Mouse (Mus musculus) heart, postnatal 0 days (tissue): ENCODE measurements around the gene Trub2. TPM values are rescaled to one million over a fixed set of nuclear protein-coding genes. Genes with fewer than 3 reads are reported as not detected.

ENCODE experiments used
- ATAC-seq: fragments of 200-750 bp; cut with Nextera tagmentation; 2 replicates; pipeline ENCODE4 v1.8.0; 2017; ENCODE audit warnings: low read depth, moderate number of reproducible peaks, moderate library complexity; ENCODE audit not compliant: insufficient read depth
- DNase-seq: peaks from one replicate; pipeline ENCODE4 v3.0.0-alpha.2; 2016; ENCODE audit warnings: low spot score
- H3K27ac ChIP-seq: fragments of 300-500 bp; sonication (generic); 2 replicates; pipeline ENCODE4 v1.5.1; 2014; ENCODE audit warnings: low read depth, mild to moderate bottlenecking
- H3K27me3 ChIP-seq: fragments of 300-500 bp; sonication (generic); 2 replicates; pipeline ENCODE4 v1.6.1; 2014; ENCODE audit warnings: low read length, mixed read lengths; ENCODE audit not compliant: control insufficient read depth, insufficient read depth
- H3K36me3 ChIP-seq: fragments of 300-500 bp; sonication (generic); replicated peaks from 2 replicates; pipeline ENCODE4 v1.6.1; 2014; ENCODE audit warnings: low read length, mixed read lengths; ENCODE audit not compliant: control insufficient read depth, insufficient read depth
- H3K4me1 ChIP-seq: fragments of 300-500 bp; sonication (generic); 2 replicates; pipeline ENCODE4 v1.6.1; 2014; ENCODE audit warnings: antibody characterized with exemption; ENCODE audit not compliant: control insufficient read depth, insufficient read depth
- H3K4me2 ChIP-seq: fragments of 300-500 bp; sonication (generic); 2 replicates; pipeline ENCODE4 v1.6.1; 2014; ENCODE audit warnings: low read depth, mild to moderate bottlenecking, low read length, moderate library complexity
- H3K4me3 ChIP-seq: fragments of 300-500 bp; sonication (generic); 2 replicates; pipeline ENCODE4 v1.5.1; 2014; ENCODE audit warnings: low read depth, low read length
- H3K9ac ChIP-seq: fragments of 300-500 bp; sonication (generic); replicated peaks from 2 replicates; pipeline ENCODE4 v1.6.1; 2014; ENCODE audit warnings: low read depth, low read length, mixed read lengths
- H3K9me3 ChIP-seq: fragments of 300-500 bp; sonication (generic); replicated peaks from 2 replicates; pipeline ENCODE4 v1.6.1; 2016; ENCODE audit warnings: low read length; ENCODE audit not compliant: control insufficient read depth
- CTCF ChIP-seq: IDR thresholded peaks from 2 replicates; pipeline ENCODE4 v1.5.1; 2016; ENCODE audit warnings: antibody characterized with exemption, control low read depth, low read depth
- EP300 ChIP-seq: IDR thresholded peaks from 2 replicates; pipeline ENCODE4 v1.6.1; 2016; ENCODE audit warnings: antibody characterized with exemption, low read depth
- whole genome bisulfite sequencing: fragments of 180-500 bp; shearing (Covaris S2); extraction: QIAGEN DNeasy Blood & Tissue Kit; methylation state at CpG from one replicate; pipeline ENCODE4 v1.1.7; 2014; 5-methylcytosine and 5-hydroxymethylcytosine counted together
- polyA plus RNA-seq: library from polyadenylated mRNA; unstranded; fragments of >200 nt; fragmentation: Nextera tagmentation; extraction: Ambion mirVana; gene quantifications from 2 replicates; pipeline ENCODE4 v1.2.1, GENCODE M21; 2015
- total RNA-seq: library from RNA; depleted of rRNA; stranded (reverse); fragments of >200 nt; gene quantifications from 2 replicates; pipeline ENCODE4 v1.2.3, GENCODE M21; 2014; ENCODE audit warnings: low replicate concordance; rRNA removed

Trub2 gene
- total and polyA plus RNA-seq, 2 experiments from 2014 or later = 20.2 to 42.6 TPM

DNA sequence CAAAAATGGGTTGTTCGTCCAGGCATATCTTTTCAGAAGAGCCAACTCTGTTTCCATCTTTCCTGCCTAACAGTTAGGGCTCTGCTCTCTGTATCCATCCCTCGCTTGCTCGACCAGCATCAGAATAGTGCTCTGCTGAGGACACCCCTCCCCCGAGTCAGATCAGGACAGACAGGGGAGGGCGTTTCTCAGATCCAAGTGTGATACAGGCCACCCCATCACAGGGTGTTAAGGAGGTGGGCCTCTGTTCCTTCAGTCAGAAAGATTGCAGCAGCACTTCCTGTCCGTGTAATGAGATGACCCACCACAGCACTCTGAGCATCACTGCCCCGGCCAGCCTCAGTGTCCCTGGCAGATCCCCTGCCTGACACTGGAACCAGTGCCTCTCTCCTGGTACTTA, 72.2 kb downstream of the Trub2 start:
- H3K27ac ChIP-seq = peak overlapping the region; percentile 82
- 0 out of 2 replicates have a peak overlapping the region, but pooled peaks have one; percentile 3 for H3K4me2 ChIP-seq
- WGBS = 16% methylated on average over 7 of the region's 7 CpGs
- peaks cover 46% of the 10 kb centered on the region for H3K36me3 ChIP-seq
- no peaks in the 10 kb centered on the region for H3K9me3 ChIP-seq
- H3K4me3 ChIP-seq = no peak overlapping the region
- no peak for ATAC-seq
- peaks cover 30% of the 10 kb centered on the region for H3K4me1 ChIP-seq
- H3K9ac ChIP-seq = no peak overlapping the region
- no peaks in the 10 kb centered on the region for H3K27me3 ChIP-seq
- DNase-seq = no peak
- TF ChIP-seq CTCF (no peak), EP300 (no peak)

- DNase-seq (no peak), ATAC-seq (no peak)
- TF ChIP-seq EP300 (no peak), CTCF (no peak)
- WGBS = 63% methylated on average over 5 of the region's 5 CpGs
- no peaks in the 10 kb centered on the region for H3K27me3 ChIP-seq
- H3K4me1 ChIP-seq = peaks cover 30% of the 10 kb centered on the region
- H3K9ac ChIP-seq = no peak overlapping the region
- no peak overlapping the region for H3K4me3 ChIP-seq
- peaks cover 42% of the 10 kb centered on the region for H3K36me3 ChIP-seq
- H3K4me2 ChIP-seq = no peak overlapping the region
- H3K9me3 ChIP-seq = no peaks in the 10 kb centered on the region
- 0 out of 2 replicates have a peak overlapping the region, but pooled peaks have one; percentile 26 for H3K27ac ChIP-seq
These were observed 74.2 kb downstream of the Trub2 start for GRCm38 (mm10) chr2:29714127-29714526.

GRCm38 (mm10) chr2:29713501-29713900, 74.8 kb downstream of the Trub2 start:
- H3K27me3 ChIP-seq = no peaks in the 10 kb centered on the region
- H3K9ac ChIP-seq = no peak overlapping the region
- no peak for DNase-seq
- TF ChIP-seq EP300 (no peak), CTCF (no peak)
- no peak overlapping the region for H3K27ac ChIP-seq
- 100% methylated on average over 1 of the region's 2 CpGs for WGBS
- H3K9me3 ChIP-seq = no peaks in the 10 kb centered on the region
- peaks cover 40% of the 10 kb centered on the region for H3K36me3 ChIP-seq
- ATAC-seq = no peak
- H3K4me1 ChIP-seq = peaks cover 30% of the 10 kb centered on the region
- no peak overlapping the region for H3K4me2 ChIP-seq
- H3K4me3 ChIP-seq = no peak overlapping the region

- DNase-seq (no peak), ATAC-seq (no peak)
- no peaks in the 10 kb centered on the region for H3K27me3 ChIP-seq
- H3K9ac ChIP-seq = no peak overlapping the region
- H3K27ac ChIP-seq = no peak overlapping the region
- H3K4me1 ChIP-seq = peaks cover 30% of the 10 kb centered on the region
- H3K4me3 ChIP-seq = no peak overlapping the region
- WGBS = 64% methylated on average over 5 of the region's 5 CpGs
- TF ChIP-seq EP300 = no peak
- peaks cover 48% of the 10 kb centered on the region for H3K36me3 ChIP-seq
- H3K9me3 ChIP-seq = no peaks in the 10 kb centered on the region
- H3K4me2 ChIP-seq = no peak overlapping the region
These were observed 76.4 kb downstream of the Trub2 start for GRCm38 (mm10) chr2:29711877-29712276.

Other genes with a start within 250 kb of the Trub2 start
- 47.6 and 64.0 TPM in 2 replicates for gene Rapgef1, start 168.8 kb downstream of the Trub2 start, total RNA-seq
- gene Rapgef1, start 168.8 kb downstream of the Trub2 start, polyA plus RNA-seq = 6.7 and 9.0 TPM in 2 replicates
- gene Gm13420, start 36.8 kb downstream of the Trub2 start, total RNA-seq = not detected in 2 replicates
- not detected in 2 replicates for gene Gm13420, start 36.8 kb downstream of the Trub2 start, polyA plus RNA-seq
- not detected in 2 replicates for gene Gm13547, start 29.2 kb downstream of the Trub2 start, total RNA-seq
- not detected in 2 replicates for gene Gm13547, start 29.2 kb downstream of the Trub2 start, polyA plus RNA-seq
- gene Coq4, start 1.0 kb downstream of the Trub2 start, total RNA-seq = 23.5 and 56.9 TPM in 2 replicates
- gene Coq4, start 1.0 kb downstream of the Trub2 start, polyA plus RNA-seq = 16.2 and 16.3 TPM in 2 replicates
- gene Slc27a4, start 14.1 kb upstream of the Trub2 start, total RNA-seq = 28.2 and 30.0 TPM in 2 replicates
- 8.4 and 8.6 TPM in 2 replicates for gene Slc27a4, start 14.1 kb upstream of the Trub2 start, polyA plus RNA-seq
- gene Urm1, start 31.6 kb upstream of the Trub2 start, total RNA-seq = 27.9 and 30.0 TPM in 2 replicates
- 14.2 and 14.5 TPM in 2 replicates for gene Urm1, start 31.6 kb upstream of the Trub2 start, polyA plus RNA-seq
- 11.7 and 24.0 TPM in 2 replicates for gene Cercam, start 80.7 kb upstream of the Trub2 start, total RNA-seq
- gene Cercam, start 80.7 kb upstream of the Trub2 start, polyA plus RNA-seq = 7.9 and 8.8 TPM in 2 replicates
- gene Odf2, start 100.7 kb upstream of the Trub2 start, total RNA-seq = 32.3 and 35.1 TPM in 2 replicates
- 22.5 and 28.6 TPM in 2 replicates for gene Odf2, start 100.7 kb upstream of the Trub2 start, polyA plus RNA-seq
- 14.7 and 21.4 TPM in 2 replicates for gene Gle1, start 146.9 kb upstream of the Trub2 start, total RNA-seq
- 22.8 and 23.0 TPM in 2 replicates for gene Gle1, start 146.9 kb upstream of the Trub2 start, polyA plus RNA-seq
- gene Sptan1, start 177.1 kb upstream of the Trub2 start, total RNA-seq = 245 and 266 TPM in 2 replicates
- gene Sptan1, start 177.1 kb upstream of the Trub2 start, polyA plus RNA-seq = 66.4 and 79.3 TPM in 2 replicates